Mouse (Mus musculus) ovary, postnatal 10 days (tissue): ENCODE results near the gene Gm49387.

Experiments
- DNase-seq: peaks from one replicate; pipeline ENCODE4 v3.0.0; 2022; ENCODE audit warnings: low spot score

The Gm49387 gene

DNA sequence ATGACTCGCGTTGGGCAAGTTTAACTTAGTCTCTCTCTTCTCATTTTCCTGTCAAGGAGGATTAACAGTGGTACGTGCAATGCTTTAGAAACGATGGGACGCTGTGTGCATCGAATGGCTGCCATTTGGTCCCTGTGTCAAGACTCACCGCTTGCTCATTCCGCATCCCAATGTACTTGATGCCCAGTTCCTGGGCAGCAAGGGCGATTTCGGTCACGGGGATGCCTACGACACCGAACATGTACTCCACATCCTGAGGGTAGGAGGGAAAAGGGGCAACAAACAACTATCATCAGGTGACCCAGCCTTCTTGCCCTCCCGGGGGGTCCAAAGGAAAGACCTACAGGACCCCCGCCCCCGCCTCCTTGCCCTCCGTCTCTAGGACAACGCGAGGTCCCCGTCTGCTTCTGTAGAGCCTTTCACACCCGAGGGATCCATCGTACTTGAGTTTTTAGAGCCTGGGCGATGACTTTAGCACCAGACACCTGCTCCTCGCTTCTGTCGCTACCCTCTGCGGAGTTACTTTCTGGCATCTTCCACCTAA lies at the start of gene Gm49387:
Gene Gm49387 (minus strand): TSS at position 533 of the 544 bp plus-strand sequence.
- no peak for DNase-seq

DNA sequence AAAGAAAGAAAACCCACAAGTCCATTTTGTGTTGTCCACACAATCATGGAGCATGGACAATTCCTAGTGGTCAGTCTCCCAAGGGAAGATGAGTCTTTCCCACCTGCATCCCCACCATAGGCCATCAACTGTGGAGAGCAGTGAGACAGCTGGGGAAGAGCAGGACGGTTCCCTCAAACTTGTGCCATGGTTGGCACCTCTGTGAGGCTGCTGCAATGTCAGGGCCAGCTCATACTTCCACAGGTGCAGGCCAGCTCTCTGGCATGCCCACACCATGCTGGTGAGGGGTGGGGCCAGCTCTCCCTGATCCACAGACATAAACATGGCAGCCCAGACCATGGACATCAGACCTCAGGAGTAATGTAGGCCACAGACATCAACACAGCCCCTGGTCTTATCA lies 45.6 kb upstream of the Gm49387 start:
- DNase-seq, result no peak

DNA sequence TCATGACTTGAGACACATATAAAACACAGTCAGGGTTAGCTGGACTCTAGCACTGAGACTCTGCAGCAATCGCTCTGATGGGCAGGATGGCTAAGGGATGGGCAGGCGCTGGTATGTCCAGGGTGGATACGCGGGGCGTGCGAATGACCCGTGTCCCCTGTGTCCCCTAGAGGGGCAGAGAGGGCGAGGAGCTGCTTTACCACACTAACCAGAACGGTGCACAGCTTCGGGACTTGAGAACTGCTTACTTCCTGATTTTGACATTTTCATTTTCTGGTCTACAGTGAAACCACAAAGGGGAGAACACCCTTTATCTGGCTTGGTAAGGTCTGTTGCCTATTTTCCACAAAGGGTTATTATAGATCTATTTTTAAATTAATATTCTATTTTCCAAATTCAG lies 45.0 kb upstream of the Gm49387 start:
- DNase-seq, result no peak

DNA sequence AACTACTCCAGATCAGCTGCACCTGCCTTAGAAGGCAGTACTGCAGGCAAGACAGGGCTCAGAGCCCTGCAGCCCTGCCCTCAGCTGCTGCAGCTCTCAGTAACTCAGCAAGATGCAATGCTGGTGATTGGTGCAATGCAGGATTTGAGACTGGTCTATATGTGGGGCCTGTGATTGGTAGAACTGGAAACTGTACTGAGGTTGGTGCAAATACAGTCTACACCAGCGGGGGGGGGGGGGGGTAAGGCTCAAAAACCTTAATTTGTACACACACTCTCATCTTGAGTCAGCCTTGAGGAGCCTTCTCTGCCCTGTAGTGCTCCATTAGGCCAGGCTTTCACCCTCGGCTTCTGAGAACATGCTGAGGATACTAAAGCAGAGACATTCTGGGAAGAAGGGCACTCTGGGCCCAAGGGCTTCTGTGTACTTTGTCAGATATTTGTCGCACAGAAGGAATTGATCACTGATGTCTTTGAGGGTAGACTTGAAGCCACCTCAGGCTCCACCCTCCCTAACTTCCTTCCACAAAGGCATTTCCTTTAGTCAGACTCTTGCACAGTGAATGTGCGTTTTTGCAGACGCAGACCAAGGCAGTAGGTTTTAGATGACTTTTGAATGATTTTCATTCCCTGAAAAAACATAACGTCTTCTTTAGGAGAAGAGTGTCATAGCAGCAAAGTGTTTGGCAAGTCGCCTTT lies 43.8 kb upstream of the Gm49387 start:
- DNase-seq, result no peak

DNA sequence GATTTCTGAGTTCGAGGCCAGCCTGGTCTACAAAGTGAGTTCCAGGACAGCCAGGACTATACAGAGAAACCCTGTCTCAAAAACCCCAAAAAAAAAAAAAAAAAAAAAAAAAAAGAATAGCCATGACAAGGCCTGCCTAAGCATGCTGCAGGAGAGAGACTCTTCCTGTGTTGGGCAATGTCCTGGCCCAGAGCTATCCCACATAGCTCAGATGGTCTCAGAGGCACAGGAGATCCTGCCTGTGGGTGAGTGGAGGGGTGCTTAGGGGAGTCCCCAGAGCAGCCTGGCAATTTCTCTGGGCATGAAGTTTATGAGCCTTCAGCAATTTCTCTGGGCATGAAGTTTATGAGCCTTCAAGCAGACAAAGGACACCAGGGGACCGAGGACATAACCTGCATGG lies 42.9 kb upstream of the Gm49387 start:
- no peak for DNase-seq

DNA sequence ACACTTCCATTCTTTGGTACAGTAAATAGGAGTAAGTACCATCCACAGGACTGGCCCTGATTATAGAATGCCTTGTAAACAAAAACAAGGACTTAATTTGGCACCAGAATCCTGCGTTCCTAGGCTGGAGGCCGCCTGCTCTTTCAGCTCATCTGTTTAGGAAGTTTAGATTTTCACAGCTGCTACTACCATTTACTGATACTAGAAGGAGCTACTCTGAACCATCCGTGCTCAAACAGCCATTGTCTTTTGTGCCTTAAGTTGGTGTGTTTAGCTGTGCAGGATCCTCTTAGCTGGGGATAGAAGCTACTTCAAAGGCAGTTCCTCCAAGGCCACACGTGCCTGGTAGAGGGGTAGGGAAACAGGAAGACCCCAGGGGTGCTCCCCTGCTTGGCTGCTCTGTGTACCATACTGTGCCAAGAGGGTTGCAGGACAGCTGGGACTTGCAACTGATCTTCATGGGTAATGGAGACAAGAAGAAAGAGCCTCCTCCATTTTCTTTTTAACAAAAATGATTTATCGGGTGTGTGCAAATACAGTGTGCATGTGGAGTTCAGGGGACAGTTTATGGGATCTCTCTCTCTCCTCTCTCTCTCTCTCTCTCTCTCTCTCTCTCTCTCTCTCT lies 41.4 kb upstream of the Gm49387 start:
- DNase-seq, result no peak

DNA sequence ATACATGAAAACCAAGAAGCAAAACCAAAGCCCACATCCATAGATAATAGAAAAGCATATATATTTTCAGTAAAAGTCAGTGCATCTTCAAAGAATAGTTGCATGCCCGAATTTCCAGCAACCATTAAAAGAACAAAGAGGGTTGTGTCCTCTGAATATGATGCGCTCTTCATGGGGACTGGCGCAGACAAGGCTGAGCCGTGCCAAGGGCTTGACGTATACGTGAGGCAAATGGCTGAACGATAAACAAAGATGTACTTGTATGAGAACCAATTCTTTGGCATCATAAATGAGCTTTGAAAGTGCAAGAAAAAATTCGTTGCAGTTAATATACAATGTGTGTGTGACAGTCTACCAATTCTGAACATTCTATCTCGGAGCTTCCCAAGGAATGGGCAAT lies 40.6 kb upstream of the Gm49387 start:
- DNase-seq, result no peak

DNA sequence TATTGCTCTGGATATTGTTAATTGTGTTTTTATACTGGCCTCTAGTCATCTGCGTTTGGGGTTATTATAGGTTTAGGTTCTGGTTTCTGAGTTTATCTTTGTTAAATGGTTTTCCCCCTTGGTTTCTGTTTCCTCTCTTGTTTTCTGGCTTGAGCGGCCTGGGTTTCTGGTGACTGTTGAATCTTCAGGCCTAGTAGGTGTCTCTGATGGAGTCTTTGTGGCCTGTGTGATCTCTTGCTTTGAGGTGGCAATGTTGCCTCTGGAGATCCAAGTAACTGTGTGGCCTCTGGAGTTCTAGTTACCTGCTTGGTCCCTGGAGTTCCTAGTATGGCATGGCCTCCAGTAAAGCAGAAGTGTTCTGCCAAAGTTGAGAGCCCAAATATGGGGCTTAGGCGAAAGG lies 40.0 kb upstream of the Gm49387 start:
- no peak for DNase-seq

DNA sequence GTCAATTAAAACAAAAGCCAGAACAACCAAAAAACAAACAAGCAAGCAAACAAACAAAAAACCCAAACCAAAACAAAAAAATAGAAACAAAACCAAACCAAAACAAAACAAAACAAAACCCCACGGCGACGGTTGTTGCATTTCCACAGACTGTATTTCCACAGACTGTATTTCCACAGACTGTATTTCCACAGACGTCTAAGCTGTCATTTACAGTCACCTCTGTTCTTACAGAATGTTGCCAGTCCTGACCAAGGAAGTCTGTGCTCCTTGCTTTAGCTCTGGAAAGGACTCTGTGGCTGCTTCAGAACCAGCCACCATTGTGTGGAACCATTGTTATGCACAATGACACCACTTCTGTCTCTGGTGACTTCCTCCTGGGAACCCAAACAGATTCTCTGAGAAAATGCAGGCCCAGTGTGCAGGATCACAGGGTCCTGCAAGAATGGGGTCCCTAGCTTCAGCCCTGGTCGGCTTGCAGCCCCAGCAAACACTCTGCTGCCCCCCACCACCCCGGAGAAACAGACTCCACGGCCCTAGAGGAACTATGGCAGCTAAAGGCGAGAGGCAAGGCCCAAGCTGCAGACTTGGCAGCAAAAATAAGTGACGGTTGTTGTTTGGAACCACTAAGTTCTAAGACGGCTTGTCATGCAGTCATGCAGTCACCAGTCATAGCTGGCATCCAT lies 31.1 kb upstream of the Gm49387 start:
- DNase-seq, result no peak

DNA sequence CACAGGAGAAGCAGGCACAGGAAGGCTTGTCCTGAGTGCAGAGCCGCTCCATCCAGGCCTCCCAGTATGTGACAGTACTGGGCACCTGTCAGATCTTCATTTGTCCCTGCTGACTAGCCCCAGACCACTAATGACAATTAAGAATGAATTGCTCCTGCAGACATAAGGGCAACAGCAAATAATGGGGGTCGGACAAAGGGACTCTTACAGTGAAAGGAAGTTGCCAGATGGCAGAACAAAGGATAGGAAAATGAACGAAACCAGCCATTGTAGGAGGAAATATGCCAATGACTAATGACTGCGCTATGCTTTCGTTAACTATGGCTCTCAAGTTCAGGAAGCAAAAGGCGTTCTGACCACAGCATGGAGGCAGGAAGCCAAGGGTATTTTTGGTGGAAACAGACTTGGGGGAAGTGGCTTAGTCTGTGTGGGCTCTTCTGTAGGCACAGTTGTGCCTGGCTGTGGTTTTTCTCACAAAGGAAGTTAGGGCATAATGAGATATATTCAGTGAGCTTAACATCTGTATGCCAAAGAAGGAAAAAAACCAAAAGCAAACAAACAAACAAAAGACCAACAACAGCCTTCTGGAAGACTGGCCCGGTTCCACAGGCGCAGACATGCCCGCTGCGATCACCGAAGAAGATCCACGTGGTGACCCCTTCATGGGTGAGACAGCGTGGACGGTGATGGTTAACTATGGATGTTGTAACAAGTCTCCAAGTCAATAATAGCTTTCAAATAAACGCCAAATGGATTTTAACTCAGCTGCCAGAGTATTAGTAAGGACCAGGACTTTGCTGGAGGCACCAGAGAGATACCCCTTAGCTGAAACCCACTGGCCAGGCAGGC lies 29.2 kb upstream of the Gm49387 start:
- DNase-seq, result no peak

DNA sequence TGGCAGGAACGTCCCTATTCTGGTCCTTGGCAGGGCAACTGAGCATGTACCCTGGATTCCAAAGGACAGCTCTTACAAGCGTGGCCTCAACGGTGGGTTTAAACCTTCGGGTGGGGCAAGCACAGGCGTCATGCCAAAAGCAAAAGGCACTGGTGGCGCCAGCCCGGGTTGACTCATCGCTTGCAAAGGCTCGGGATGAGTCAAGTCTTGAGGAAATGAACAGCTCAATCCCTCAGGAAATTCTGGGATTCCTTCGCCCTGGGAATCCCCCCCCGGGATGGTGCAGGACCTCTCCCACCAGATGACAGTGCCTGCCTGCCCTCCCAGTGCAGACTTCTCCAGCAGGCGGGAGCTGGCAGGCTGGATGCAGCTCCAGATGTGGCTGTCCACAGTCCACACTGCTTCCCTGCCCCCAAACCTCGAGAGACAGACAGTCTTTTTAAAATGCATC lies 28.5 kb upstream of the Gm49387 start:
- DNase-seq, result no peak

DNA sequence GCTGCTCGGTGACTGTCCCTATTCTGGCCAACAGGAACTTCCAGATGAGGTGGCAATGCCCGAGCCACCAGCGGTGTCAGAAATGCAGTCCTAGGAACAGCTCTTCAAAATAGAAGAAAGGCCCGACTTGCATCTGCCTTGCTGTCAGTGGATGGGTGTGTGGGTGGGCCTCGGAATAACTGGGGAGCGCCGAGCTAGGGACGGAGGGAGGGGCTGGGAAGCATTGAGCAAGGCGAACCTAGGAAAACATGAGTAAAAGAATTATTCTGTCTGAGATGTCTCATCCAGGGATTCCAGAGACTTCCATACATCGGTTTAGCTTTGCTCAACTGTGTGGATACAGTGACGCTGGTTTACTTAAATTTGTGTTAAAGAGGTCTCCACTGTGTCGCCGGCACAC lies 27.6 kb upstream of the Gm49387 start:
- no peak for DNase-seq

DNA sequence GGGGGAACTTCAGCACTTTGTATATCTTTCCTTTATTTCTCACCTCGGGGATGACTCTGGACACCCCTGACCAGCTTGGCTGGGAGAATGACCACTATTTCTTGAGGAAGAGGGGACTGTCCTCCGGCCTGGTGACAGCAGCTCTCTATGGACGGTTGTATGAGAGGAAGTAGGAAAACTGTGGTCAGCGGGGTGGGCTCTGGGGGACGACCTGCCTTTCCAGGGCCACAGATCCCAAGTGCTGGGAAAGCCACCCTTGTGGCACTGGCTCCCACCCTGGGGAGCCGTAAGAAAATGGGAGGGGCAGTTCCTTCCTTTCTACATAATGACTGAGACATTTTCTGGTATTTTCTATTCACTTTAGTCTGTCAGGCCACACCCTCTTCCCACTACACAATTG lies 27.1 kb upstream of the Gm49387 start:
- DNase-seq, result no peak

DNA sequence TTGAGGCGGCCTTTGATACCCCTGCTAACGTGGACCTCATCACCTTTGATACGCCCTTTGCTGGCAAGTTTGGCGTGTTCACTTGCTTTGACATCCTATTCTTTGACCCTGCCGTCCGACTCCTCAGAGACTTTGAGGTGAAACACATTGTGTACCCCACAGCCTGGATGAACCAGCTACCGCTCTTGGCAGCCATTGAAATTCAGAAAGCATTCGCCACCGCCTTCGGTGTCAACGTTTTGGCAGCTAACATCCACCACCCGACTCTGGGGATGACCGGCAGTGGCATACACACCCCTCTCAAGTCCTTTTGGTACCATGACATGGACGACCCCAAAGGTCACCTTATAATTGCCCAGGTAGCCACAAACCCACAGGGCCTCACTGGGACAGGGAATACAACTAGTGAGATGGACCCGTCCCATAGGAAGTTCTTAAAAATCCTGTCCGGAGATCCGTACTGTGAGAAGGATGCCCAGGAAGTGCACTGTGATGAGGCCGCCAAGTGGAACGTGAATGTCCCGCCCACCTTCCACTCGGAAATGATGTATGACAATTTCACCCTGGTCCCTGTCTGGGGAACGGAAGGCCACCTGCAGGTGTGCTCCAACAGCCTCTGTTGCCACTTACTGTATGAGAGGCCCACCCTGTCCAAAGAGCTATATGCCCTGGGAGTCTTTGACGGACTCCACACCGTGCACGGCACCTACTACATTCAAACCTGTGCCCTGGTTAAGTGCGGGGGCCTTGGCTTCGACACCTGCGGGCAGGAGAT lies 26.4 kb upstream of the Gm49387 start:
- no peak for DNase-seq

DNA sequence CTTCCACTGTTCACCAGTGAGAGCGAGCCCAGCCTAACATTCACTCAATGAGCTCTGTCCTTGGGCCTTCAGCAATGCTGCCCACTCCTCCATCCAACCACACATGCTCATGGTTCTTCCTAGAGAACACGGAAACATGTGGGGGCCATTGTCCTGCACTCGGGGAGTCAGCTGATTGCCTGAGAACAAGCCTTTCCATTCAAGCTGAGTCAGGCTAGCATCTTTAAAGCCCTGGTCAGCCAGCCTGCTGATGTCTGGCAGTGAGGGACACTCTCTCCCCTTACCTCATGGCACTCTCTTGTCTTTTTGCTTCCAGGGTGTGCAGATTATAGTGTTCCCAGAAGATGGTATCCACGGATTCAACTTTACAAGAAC lies 24.9 kb upstream of the Gm49387 start:
- DNase-seq, result no peak

DNA sequence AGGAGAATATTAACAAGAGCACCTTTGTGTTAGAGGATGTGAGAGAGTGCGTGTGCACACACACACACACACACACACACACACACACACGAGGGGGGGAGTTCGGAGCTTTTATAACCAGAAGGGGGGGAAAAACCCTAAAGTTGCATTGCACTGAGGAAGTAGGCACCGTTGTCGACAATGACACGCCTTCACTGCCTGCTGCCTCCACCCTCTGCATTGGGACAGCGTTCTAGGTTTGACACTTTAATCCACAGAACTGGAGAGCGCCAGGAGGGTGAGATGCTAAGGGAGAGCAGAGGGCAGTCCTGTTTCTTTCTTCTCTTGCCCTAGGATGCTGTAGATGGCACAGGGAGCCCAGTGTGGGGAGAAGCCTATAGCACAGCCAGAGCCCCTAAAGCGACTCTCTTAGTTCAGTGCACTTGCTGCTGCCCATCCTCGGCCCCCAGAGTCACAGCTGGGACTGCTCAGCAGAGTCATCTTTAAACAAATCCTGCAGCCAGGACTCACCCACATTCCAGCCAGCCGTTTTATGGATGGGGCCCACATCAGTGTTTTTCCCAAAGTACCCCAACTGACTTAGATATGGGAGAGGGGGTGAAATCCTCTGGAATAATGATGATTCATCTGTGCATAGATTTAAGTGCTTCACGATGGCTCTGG lies 24.4 kb upstream of the Gm49387 start:
- DNase-seq, result no peak

DNA sequence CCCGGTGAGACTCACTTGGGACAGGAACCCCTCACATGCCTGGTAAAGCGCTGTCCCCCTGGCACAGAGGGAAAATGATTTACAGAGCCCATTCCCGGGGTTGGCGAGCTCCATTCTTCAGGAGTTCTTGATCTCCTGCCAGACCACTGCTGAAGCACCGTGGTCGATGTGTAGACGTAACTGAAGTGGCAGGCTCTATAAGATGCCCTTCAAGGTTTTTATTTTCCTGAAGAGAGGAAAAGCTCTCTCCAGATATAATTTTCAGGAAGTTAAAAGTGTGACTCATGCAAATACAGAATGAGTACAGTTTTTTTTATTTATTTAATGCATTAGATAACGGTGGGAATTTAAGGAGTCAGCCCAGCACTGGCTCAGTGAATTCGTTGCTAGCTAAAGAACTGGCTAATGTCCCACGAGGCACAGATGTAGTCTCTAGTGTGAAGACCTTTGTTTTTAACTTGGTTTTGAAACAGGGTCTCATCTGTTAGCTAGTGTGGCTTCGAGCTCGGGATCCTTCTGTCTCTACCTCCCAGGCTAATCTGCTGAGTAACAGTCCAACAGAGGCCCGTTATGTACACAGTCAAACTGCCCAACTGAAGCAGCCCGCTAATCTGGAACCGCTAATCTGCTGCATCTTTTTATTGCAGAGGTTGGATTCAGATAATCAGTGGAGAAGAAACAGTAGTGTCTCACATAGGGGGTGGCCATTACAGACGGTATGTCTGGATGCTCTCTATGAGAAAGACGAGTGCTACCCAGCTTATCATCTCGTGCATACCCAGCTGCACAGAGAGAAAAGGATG lies 23.6 kb upstream of the Gm49387 start:
- no peak for DNase-seq

DNA sequence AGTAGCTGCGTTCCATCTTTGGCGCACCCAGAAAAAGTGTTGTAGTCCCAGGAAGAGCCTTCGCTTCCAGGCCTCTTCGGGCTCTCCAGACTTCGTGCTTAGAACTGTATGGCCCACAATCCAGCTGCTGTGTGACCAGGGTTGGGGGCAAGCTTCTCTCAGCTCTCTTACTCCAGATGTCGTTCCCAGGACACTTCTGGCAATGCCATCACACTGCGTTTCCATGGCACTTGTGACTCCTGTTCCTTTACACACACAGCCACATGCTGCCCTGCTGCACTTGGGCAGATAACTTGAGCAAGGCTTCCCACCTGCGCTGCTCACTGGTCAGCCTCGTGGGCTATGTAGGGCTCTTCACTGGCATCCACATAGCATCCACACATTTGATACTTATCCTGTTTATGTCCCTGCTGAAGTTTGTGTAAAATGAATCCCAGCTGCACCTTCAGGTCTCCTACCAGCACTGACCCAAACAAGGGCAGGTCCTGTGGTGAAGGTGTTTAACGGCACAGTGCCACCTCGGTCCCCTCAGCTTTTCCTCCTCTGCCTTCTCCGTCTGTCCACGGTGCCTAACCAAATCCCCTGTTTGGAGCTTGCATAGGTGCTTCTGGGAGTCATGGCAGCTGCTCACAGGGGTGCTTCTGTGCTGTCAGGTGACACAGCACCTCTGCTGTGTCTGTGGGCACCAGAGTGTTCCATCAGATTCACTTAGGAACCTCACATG lies 22.9 kb upstream of the Gm49387 start:
- no peak for DNase-seq

DNA sequence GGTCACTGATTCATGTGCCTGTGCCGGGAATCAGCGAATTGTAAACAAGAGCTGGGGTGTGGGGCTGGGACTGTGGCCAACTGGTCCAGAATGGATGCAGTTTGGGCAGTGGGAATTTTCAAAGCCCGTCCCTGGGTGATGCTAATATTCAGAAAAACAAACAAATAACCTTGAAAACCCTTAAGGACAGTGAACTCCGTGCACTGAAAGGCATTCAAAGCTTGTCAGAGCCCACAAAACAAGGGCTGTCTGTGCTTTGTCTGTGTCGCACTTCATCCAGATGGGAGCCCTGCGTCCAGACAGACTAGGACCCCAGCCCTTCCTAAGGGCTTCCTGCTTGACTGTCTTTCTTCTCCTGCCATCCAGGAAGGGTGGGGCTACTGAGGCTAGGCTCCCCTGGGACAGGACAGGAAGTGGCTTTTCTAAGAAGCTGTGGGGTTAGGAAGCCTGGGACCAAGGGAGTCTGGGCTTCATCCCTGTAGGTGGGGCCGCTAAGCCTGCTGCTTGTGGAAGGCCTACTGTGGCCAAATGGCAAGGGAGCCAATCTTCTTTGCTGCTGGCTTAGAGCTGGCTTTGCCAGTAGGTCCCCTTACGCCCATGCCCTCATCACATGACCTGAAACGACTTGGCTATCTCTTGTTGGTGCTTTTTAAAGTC lies 22.0 kb upstream of the Gm49387 start:
- no peak for DNase-seq
